Mouse (Mus musculus): ENCODE measurements around the gene Tub. TPM values are rescaled to one million over a fixed set of nuclear protein-coding genes. Genes with fewer than 3 reads are reported as not detected.

Tub gene
- total and polyA plus RNA-seq, 2 experiments from 2014 or later: 44.3 to 159 TPM

DNA sequence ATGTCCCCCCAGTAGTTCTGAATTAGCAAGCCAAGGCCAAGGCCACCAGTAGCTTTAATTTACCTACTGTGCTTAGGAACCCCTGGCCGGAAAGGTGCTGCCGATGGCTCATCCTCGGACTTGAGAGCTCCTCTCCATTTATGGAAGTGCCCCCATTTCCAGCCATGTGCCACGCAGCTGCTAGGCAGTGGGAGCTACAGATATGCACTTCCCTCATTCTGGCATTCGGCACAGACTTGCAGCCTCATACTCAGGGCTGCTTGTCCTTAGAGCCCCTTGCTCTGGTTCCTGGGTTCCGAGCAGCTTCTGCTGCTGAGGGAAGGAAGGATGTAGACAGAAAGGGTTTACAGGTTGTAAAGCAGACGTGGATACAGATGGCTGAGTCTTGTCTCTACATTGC lies 64.7 kb downstream of the Tub start:
- Histone ChIP-seq H3K4me2 (ENCODE audit: low read depth, low read length, poor library complexity, severe bottlenecking) (no peak overlapping the region), H3K4me1 (ENCODE audit: insufficient read depth, low read length) (peaks cover 20% of the 10 kb centered on the region; the same call in 1 of the 2 replicates), H3K27me3 (ENCODE audit: insufficient read depth, low read length) (no peaks in the 10 kb centered on the region), H3K9me3 (ENCODE audit: low read length) (no peaks in the 10 kb centered on the region), H3K36me3 (ENCODE audit: insufficient read depth, low read length) (peaks cover 3% of the 10 kb centered on the region; the same call in 1 of the 2 replicates), H3K9ac (replicated peaks; ENCODE audit: low read length, poor library complexity, severe bottlenecking) (no peak overlapping the region), H3K27ac (ENCODE audit: low read depth, low read length) (no peak overlapping the region), H3K4me3 (ENCODE audit: low read depth, low read length) (no peak overlapping the region)
- WGBS: 88% methylated on average over 7 of the region's 7 CpGs
- ATAC-seq (ENCODE audit: low FRiP score) (no peak), DNase-seq (ENCODE audit: low spot score) (no peak)
- no peak for TF ChIP-seq CTCF (IDR thresholded peaks at IDR 0.05)

DNA sequence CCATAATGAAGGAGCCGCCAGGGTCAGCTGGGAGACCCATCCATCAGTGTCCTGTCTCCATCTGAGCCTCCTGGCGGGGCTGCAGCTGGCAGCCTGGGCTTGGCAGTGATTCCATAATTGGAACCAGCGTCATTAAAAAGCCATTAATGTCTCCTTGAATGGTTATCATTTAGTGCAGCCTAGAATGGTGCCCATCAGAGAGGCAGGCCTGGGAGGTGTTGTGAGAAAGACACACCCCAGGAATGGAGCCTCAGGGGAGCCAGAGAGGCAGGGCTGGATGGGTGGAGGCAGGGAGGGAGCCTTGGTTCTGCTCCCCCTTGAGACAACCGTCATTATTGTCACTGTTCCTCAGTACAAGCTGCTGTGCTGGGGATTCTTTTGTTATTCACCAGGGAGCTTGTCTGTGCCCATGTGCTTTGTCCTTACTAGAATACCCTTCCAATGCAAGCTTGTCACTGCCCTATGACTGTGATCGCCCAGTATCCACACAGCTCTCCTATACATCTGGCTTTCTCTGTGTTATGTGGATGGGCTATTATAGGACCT lies 66.3 kb downstream of the Tub start:
- H3K4me1 ChIP-seq (ENCODE audit: insufficient read depth, low read length): peaks cover 20% of the 10 kb centered on the region; the same call in 1 of the 2 replicates
- H3K4me2 ChIP-seq (ENCODE audit: low read depth, low read length, poor library complexity, severe bottlenecking): no peak overlapping the region
- H3K9me3 ChIP-seq (ENCODE audit: low read length): no peaks in the 10 kb centered on the region
- no peak for TF ChIP-seq CTCF (IDR thresholded peaks at IDR 0.05)
- peaks cover 8% of the 10 kb centered on the region; the same call in 1 of the 2 replicates for H3K36me3 ChIP-seq (ENCODE audit: insufficient read depth, low read length)
- ATAC-seq (ENCODE audit: low FRiP score) (no peak), DNase-seq (ENCODE audit: low spot score) (peak; percentile 70)
- H3K4me3 ChIP-seq (ENCODE audit: low read depth, low read length): no peak overlapping the region
- H3K27me3 ChIP-seq (ENCODE audit: insufficient read depth, low read length): no peaks in the 10 kb centered on the region
- H3K9ac ChIP-seq (replicated peaks; ENCODE audit: low read length, poor library complexity, severe bottlenecking): no peak overlapping the region
- WGBS: 34% methylated on average over 5 of the region's 5 CpGs
- H3K27ac ChIP-seq (ENCODE audit: low read depth, low read length): no peak overlapping the region

DNA sequence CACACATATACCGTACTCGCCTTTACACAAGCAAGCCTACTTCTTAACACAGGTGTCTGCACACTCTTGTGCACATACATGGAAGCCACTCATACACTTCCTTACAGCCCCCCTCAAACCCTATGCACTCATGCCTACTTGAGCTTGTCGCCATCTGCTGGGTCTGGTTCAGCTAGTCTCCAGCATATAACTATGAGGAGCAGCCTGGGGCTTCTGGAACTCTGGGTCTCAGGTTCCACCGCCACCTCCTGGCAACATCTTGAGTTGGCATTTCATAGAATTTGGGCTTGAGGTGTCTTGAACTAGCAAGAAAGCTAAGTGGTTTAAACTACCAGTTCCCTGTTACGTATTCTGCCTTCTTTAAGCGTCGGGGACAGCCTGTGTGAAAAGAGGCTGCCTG lies 69.1 kb downstream of the Tub start:
- H3K9me3 ChIP-seq (ENCODE audit: low read length): no peaks in the 10 kb centered on the region
- no peak overlapping the region for H3K27ac ChIP-seq (ENCODE audit: low read depth, low read length)
- peaks cover 3% of the 10 kb centered on the region; the same call in 1 of the 2 replicates for H3K4me1 ChIP-seq (ENCODE audit: insufficient read depth, low read length)
- peak; percentile 51 for TF ChIP-seq CTCF (IDR thresholded peaks at IDR 0.05)
- 91% methylated on average over 7 of the region's 7 CpGs for WGBS
- peak; percentile 43 for DNase-seq (ENCODE audit: low spot score)
- ATAC-seq (ENCODE audit: low FRiP score): no peak
- no peaks in the 10 kb centered on the region for H3K27me3 ChIP-seq (ENCODE audit: insufficient read depth, low read length)
- H3K4me3 ChIP-seq (ENCODE audit: low read depth, low read length): no peak overlapping the region
- no peak overlapping the region for H3K4me2 ChIP-seq (ENCODE audit: low read depth, low read length, poor library complexity, severe bottlenecking)
- H3K9ac ChIP-seq (replicated peaks; ENCODE audit: low read length, poor library complexity, severe bottlenecking): no peak overlapping the region
- peaks cover 24% of the 10 kb centered on the region for H3K36me3 ChIP-seq (ENCODE audit: insufficient read depth, low read length)

DNA sequence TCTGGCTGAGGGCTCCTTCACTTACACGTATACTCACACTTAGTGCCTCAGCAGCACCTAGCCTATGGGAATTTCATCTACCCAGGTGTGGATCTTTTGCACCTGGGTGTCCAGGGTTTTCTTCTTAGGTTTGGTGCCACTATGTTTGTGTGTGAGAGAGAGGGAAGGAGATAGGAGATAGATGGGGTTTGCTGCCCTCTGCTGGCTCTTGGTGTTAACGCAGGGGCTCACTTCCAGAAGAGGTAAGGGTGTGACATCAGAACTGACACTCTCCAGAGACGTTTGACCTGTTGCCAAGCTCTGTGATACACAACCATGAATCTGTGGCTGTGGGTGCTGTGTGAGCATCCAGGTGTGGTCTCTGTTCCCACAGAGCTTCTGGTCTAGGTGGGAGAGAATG lies 71.3 kb downstream of the Tub start:
- DNase-seq (ENCODE audit: low spot score) (peak; percentile 77), ATAC-seq (ENCODE audit: low FRiP score) (peak; percentile 53)
- 19% methylated on average over 3 of the region's 3 CpGs for WGBS
- no peaks in the 10 kb centered on the region for H3K27me3 ChIP-seq (ENCODE audit: insufficient read depth, low read length)
- H3K27ac ChIP-seq (ENCODE audit: low read depth, low read length): no peak overlapping the region
- H3K36me3 ChIP-seq (ENCODE audit: insufficient read depth, low read length): peaks cover 37% of the 10 kb centered on the region
- H3K4me2 ChIP-seq (ENCODE audit: low read depth, low read length, poor library complexity, severe bottlenecking): no peak overlapping the region
- H3K4me3 ChIP-seq (ENCODE audit: low read depth, low read length): no peak overlapping the region
- no peak overlapping the region for H3K9ac ChIP-seq (replicated peaks; ENCODE audit: low read length, poor library complexity, severe bottlenecking)
- peaks cover 2% of the 10 kb centered on the region; the same call in 1 of the 2 replicates for H3K4me1 ChIP-seq (ENCODE audit: insufficient read depth, low read length)
- no peaks in the 10 kb centered on the region for H3K9me3 ChIP-seq (ENCODE audit: low read length)
- peak; percentile 94 for TF ChIP-seq CTCF (IDR thresholded peaks at IDR 0.05)

- no peak overlapping the region for H3K27ac ChIP-seq (ENCODE audit: low read depth, low read length)
- no peak for ATAC-seq (ENCODE audit: low FRiP score)
- peaks cover 64% of the 10 kb centered on the region for H3K36me3 ChIP-seq (ENCODE audit: insufficient read depth, low read length)
- no peaks in the 10 kb centered on the region for H3K9me3 ChIP-seq (ENCODE audit: low read length)
- no peak overlapping the region for H3K9ac ChIP-seq (replicated peaks; ENCODE audit: low read length, poor library complexity, severe bottlenecking)
- H3K4me2 ChIP-seq (ENCODE audit: low read depth, low read length, poor library complexity, severe bottlenecking): no peak overlapping the region
- DNase-seq (ENCODE audit: low spot score): no peak
- 90% methylated on average over 7 of the region's 7 CpGs for WGBS
- no peaks in the 10 kb centered on the region for H3K27me3 ChIP-seq (ENCODE audit: insufficient read depth, low read length)
- no peak for TF ChIP-seq CTCF (IDR thresholded peaks at IDR 0.05)
- H3K4me1 ChIP-seq (ENCODE audit: insufficient read depth, low read length): no peaks in the 10 kb centered on the region
- no peak overlapping the region for H3K4me3 ChIP-seq (ENCODE audit: low read depth, low read length)
These were observed 75.6 kb downstream of the Tub start for GRCm38 (mm10) chr7:109025743-109026142.

DNA sequence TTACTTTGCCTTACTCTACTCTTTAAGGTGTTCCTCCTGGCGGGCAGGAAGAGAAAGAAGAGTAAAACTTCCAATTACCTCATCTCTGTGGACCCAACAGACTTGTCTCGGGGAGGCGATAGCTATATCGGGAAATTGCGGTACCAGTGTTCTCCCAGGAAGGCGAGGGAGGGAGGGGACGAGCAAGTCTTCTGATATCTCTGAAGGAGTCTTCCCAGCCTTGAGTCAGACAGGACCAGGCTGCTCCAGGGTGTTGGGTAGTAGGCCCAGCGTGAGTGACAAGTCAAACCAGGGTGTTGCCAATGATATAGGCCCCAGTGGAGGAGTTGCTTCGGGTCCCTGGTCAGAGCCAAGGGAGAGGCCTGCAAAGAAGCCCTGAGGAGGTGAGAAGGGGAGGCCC lies 76.8 kb downstream of the Tub start:
- no peak overlapping the region for H3K27ac ChIP-seq (ENCODE audit: low read depth, low read length)
- H3K36me3 ChIP-seq (ENCODE audit: insufficient read depth, low read length): peaks cover 65% of the 10 kb centered on the region
- no peak for TF ChIP-seq CTCF (IDR thresholded peaks at IDR 0.05)
- no peak for DNase-seq (ENCODE audit: low spot score)
- no peaks in the 10 kb centered on the region for H3K9me3 ChIP-seq (ENCODE audit: low read length)
- no peak overlapping the region for H3K4me2 ChIP-seq (ENCODE audit: low read depth, low read length, poor library complexity, severe bottlenecking)
- no peak overlapping the region for H3K9ac ChIP-seq (replicated peaks; ENCODE audit: low read length, poor library complexity, severe bottlenecking)
- no peak for ATAC-seq (ENCODE audit: low FRiP score)
- no peak overlapping the region for H3K4me3 ChIP-seq (ENCODE audit: low read depth, low read length)
- no peaks in the 10 kb centered on the region for H3K27me3 ChIP-seq (ENCODE audit: insufficient read depth, low read length)
- H3K4me1 ChIP-seq (ENCODE audit: insufficient read depth, low read length): no peaks in the 10 kb centered on the region
- 95% methylated on average over 9 of the region's 9 CpGs for WGBS

Data from midbrain, postnatal 0 days (tissue).